25 mouse cellular contexts compared by ENCODE assay signal in the genomic region with DNA sequence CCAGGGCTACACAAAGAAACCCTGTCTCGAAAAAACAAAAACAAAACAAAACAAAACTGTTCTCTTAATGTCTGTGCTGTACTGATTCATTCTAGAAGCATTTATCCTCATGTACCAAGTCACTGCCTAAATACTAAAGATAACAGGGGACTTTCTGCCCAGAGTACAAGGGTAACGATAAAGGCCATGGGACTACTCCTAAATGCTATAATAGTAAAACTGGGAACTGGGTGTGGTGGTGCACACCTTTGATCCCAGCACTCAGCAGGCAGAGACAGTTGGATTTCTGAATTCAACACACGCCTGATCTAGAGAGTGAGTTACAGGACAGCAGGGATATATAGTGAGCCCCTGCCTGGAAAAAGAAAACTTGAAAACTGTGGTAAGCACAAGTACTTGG. TPM values are rescaled to one million over a fixed set of nuclear protein-coding genes. Genes with fewer than 3 reads are reported as not detected.
DNase-seq lines count a peak whose midpoint lies in the region; ATAC-seq and TF ChIP-seq lines count a peak whose summit lies in the region.
"Had no signal": no experiment of that assay in that cellular context is flagged by ENCODE, and none has a peak within 500 bp of the region (broad histone marks: within the 10 kb centered on the region; RNA-seq: fewer than 3 reads in every experiment).

No protein-coding gene starts in this region.

- DNase-seq in heart, postnatal 0 days (ENCODE audit: low spot score), result peak; percentile 1
- DNase-seq in heart, adult 2 months, result no peak
- no peak for DNase-seq in ovary, adult 18-20 months (ENCODE audit: low spot score)
- no peak for DNase-seq in adrenal gland, postnatal 10 days
- DNase-seq: adrenal gland, adult 8-10 months; adrenal gland, postnatal 25 days; B cell, adult 2 months; cerebellum, adult 11 months; cerebellum, adult 18-20 months; cerebellum, adult 8-10 months; cerebellum, adult 9-11 months; cerebellum, postnatal 14 days; cerebellum, postnatal 36 days; embryo, embryonic 11 days; forebrain, postnatal 0 days had no signal

- no peak for TF ChIP-seq EP300 in heart, postnatal 0 days (IDR thresholded peaks at IDR 0.05; ENCODE audit: low read depth)
- TF ChIP-seq EP300 in heart, adult 2 months (IDR thresholded peaks at IDR 0.05; ENCODE audit: insufficient read depth, low read depth, low read length), result no peak

- H3K4me2 ChIP-seq in heart, postnatal 0 days (ENCODE audit: low read depth, low read length), result no peak overlapping the region
- peak overlapping the region; percentile 37 for H3K4me2 ChIP-seq in intestine, postnatal 0 days (replicated peaks; ENCODE audit: low read depth)
- H3K4me2 ChIP-seq: embryonic facial prominence, embryonic 13.5 days; embryonic facial prominence, embryonic 15.5 days; forebrain, embryonic 12.5 days had no signal

- intact Hi-C loops in heart, adult 2 months (cut with DNase I), result no loop called here

- TF ChIP-seq POLR2A in heart, adult 2 months (IDR thresholded peaks at IDR 0.05; ENCODE audit: insufficient read depth, low read depth, low read length), result no peak

- H3K27me3 ChIP-seq in heart, postnatal 0 days (ENCODE audit: control insufficient read depth, insufficient read depth, low read length), result no peaks in the 10 kb centered on the region
- no peaks in the 10 kb centered on the region for H3K27me3 ChIP-seq in heart, adult 2 months (ENCODE audit: control insufficient read depth, insufficient read depth, low read length)
- H3K27me3 ChIP-seq in intestine, postnatal 0 days (replicated peaks; ENCODE audit: control insufficient read depth, insufficient read depth, low read length), result no peaks in the 10 kb centered on the region
- H3K27me3 ChIP-seq: CH12.LX; embryonic facial prominence, embryonic 13.5 days; embryonic facial prominence, embryonic 15.5 days; forebrain, embryonic 12.5 days; Patski had no signal

- peaks cover 9% of the 10 kb centered on the region; the same call in 1 of the 2 replicates for H3K4me1 ChIP-seq in heart, postnatal 0 days (ENCODE audit: control insufficient read depth, insufficient read depth)
- peaks cover 12% of the 10 kb centered on the region for H3K4me1 ChIP-seq in heart, adult 2 months (ENCODE audit: control insufficient read depth, insufficient read depth, low read length)
- H3K4me1 ChIP-seq in intestine, postnatal 0 days (replicated peaks; ENCODE audit: control insufficient read depth, insufficient read depth, low read length), result peaks cover 11% of the 10 kb centered on the region
- H3K4me1 ChIP-seq: embryonic facial prominence, embryonic 15.5 days had no signal

- H3K4me3 ChIP-seq in heart, postnatal 0 days (ENCODE audit: low read depth, low read length), result no peak overlapping the region
- H3K4me3 ChIP-seq in heart, adult 2 months, result no peak overlapping the region
- H3K4me3 ChIP-seq in intestine, postnatal 0 days (ENCODE audit: low read depth, low read length), result no peak overlapping the region
- H3K4me3 ChIP-seq: embryonic facial prominence, embryonic 13.5 days; embryonic facial prominence, embryonic 15.5 days; erythroblast, embryonic 14.5 days; forebrain, embryonic 10.5 days; forebrain, embryonic 12.5 days had no signal

- no peaks in the 10 kb centered on the region for H3K9me3 ChIP-seq in heart, postnatal 0 days (replicated peaks; ENCODE audit: control insufficient read depth, low read length)
- H3K9me3 ChIP-seq in intestine, postnatal 0 days (ENCODE audit: control insufficient read depth), result no peaks in the 10 kb centered on the region
- H3K9me3 ChIP-seq: embryonic facial prominence, embryonic 13.5 days; embryonic facial prominence, embryonic 15.5 days; forebrain, embryonic 10.5 days; forebrain, embryonic 12.5 days; G1E had no signal

- H3K27ac ChIP-seq in heart, postnatal 0 days (ENCODE audit: low read depth), result no peak overlapping the region
- no peak overlapping the region for H3K27ac ChIP-seq in heart, adult 2 months
- H3K27ac ChIP-seq in intestine, postnatal 0 days (ENCODE audit: low read depth, low read length), result peak overlapping the region; percentile 17; the same call in 1 of the 2 replicates
- H3K27ac ChIP-seq: embryonic facial prominence, embryonic 13.5 days; embryonic facial prominence, embryonic 15.5 days; forebrain, embryonic 10.5 days; forebrain, embryonic 12.5 days had no signal

- H3K36me3 ChIP-seq in heart, postnatal 0 days (replicated peaks; ENCODE audit: control insufficient read depth, insufficient read depth, low read length), result no peaks in the 10 kb centered on the region
- H3K36me3 ChIP-seq in heart, adult 2 months (ENCODE audit: control insufficient read depth, insufficient read depth, low read length), result peaks cover 3% of the 10 kb centered on the region; the same call in 1 of the 2 replicates
- no peaks in the 10 kb centered on the region for H3K36me3 ChIP-seq in intestine, postnatal 0 days (ENCODE audit: control insufficient read depth, insufficient read depth)
- H3K36me3 ChIP-seq: embryonic facial prominence, embryonic 13.5 days; embryonic facial prominence, embryonic 15.5 days; forebrain, embryonic 10.5 days; forebrain, embryonic 12.5 days had no signal

- WGBS in heart, postnatal 0 days, result 73% methylated on average over 3 of the region's 3 CpGs
- 79% methylated on average over 3 of the region's 3 CpGs for WGBS in heart, adult 2 months
- 53% methylated on average over 3 of the region's 3 CpGs for WGBS in intestine, postnatal 0 days

- no peak for ATAC-seq in heart, postnatal 0 days (ENCODE audit: insufficient read depth, low read depth)
- peak; percentile 83 for ATAC-seq in intestine, postnatal 0 days
- ATAC-seq: forebrain, embryonic 14.5 days; forebrain, postnatal 0 days; Patski had no signal

- no peak overlapping the region for H3K9ac ChIP-seq in heart, postnatal 0 days (replicated peaks; ENCODE audit: low read depth, low read length)
- H3K9ac ChIP-seq in heart, adult 2 months (ENCODE audit: low read depth, low read length), result no peak overlapping the region
- H3K9ac ChIP-seq in intestine, postnatal 0 days (ENCODE audit: low read depth, low read length), result no peak overlapping the region
- H3K9ac ChIP-seq: embryonic facial prominence, embryonic 13.5 days; embryonic facial prominence, embryonic 15.5 days; forebrain, embryonic 12.5 days; forebrain, postnatal 0 days had no signal

- no peaks in the 10 kb centered on the region; the same call in 1 of the 2 replicates for H3K79me2 ChIP-seq in heart, adult 2 months (replicated peaks; ENCODE audit: control insufficient read depth, insufficient read depth, low read length)

- no peak for TF ChIP-seq CTCF in heart, postnatal 0 days (IDR thresholded peaks at IDR 0.05; ENCODE audit: low read depth)
- no peak for TF ChIP-seq CTCF in heart, adult 2 months (IDR thresholded peaks at IDR 0.05)
- TF ChIP-seq CTCF in intestine, postnatal 0 days (IDR thresholded peaks at IDR 0.05; ENCODE audit: low read depth), result no peak

RNA-seq across cellular contexts. Expression of gene Cfap97, which starts 9.9 kb away (rescaled TPM):
- 13.7 and 14.8 TPM in 2 replicates for total RNA-seq in heart, postnatal 0 days (2014; rRNA removed; ENCODE audit: low replicate concordance)
- polyA plus RNA-seq in heart, postnatal 0 days (2015; fragmentation: Nextera tagmentation; extraction: Ambion mirVana), result 22.0 and 22.4 TPM in 2 replicates
- total RNA-seq in heart, adult 2 months (2021), result 10 to 100 TPM; 12.2 to 13.6 TPM
- polyA plus RNA-seq in heart, adult 2 months (2012; rRNA removed), result 4.7 and 10.6 TPM in 2 replicates
- 15.2 and 17.1 TPM in 2 replicates for polyA plus RNA-seq in intestine, postnatal 0 days (2015; fragmentation: Nextera tagmentation; extraction: Ambion mirVana)
- total RNA-seq in adrenal gland, postnatal 10 days (2021), result 10 to 100 TPM; 16.7 to 21.2 TPM

RNA-seq across cellular contexts. Expression of gene Snx25, which starts 10.3 kb away (rescaled TPM):
- total RNA-seq in heart, postnatal 0 days (2014; rRNA removed; ENCODE audit: low replicate concordance), result 14.7 and 28.0 TPM in 2 replicates
- polyA plus RNA-seq in heart, postnatal 0 days (2015; fragmentation: Nextera tagmentation; extraction: Ambion mirVana), result 2.4 and 4.0 TPM in 2 replicates
- 1 to 10 TPM; 7.1 to 8.8 TPM for total RNA-seq in heart, adult 2 months (2021)
- polyA plus RNA-seq in heart, adult 2 months (2012; rRNA removed), result 3.2 and 5.7 TPM in 2 replicates
- 12.1 and 13.2 TPM in 2 replicates for polyA plus RNA-seq in intestine, postnatal 0 days (2015; fragmentation: Nextera tagmentation; extraction: Ambion mirVana)
- 10 to 100 TPM; 17.0 to 18.7 TPM for total RNA-seq in adrenal gland, postnatal 10 days (2021)
